Mouse (Mus musculus): ENCODE results near the gene Cdkn2aipnl.

Cdkn2aipnl gene

GRCm38 (mm10) chr11:51967443-51968401 lies at the start of gene Cdkn2aipnl:
Cdkn2aipnl (plus strand) TSS chr11:51967661.
- peak; percentile 96 for DNase-seq

GRCm38 (mm10) chr11:51917951-51918350 lies 49.5 kb upstream of the Cdkn2aipnl start:
- no peak for DNase-seq

- DNase-seq: no peak
Observed at GRCm38 (mm10) chr11:51918576-51918975, 48.9 kb upstream of the Cdkn2aipnl start.

- no peak for DNase-seq
Observed at GRCm38 (mm10) chr11:51921355-51922125, 45.9 kb upstream of the Cdkn2aipnl start.

GRCm38 (mm10) chr11:51922421-51922841 lies 45.0 kb upstream of the Cdkn2aipnl start:
- no peak for DNase-seq

- DNase-seq: no peak
Observed at GRCm38 (mm10) chr11:51925595-51925994, 41.9 kb upstream of the Cdkn2aipnl start.

GRCm38 (mm10) chr11:51926385-51926784 lies 41.1 kb upstream of the Cdkn2aipnl start:
- no peak for DNase-seq

GRCm38 (mm10) chr11:51927106-51927505 lies 40.4 kb upstream of the Cdkn2aipnl start:
- no peak for DNase-seq

GRCm38 (mm10) chr11:51931138-51931537 lies 36.3 kb upstream of the Cdkn2aipnl start:
- no peak for DNase-seq

GRCm38 (mm10) chr11:51931790-51932189 lies 35.7 kb upstream of the Cdkn2aipnl start:
- DNase-seq: no peak

GRCm38 (mm10) chr11:51934230-51934629 lies 33.2 kb upstream of the Cdkn2aipnl start:
- no peak for DNase-seq

GRCm38 (mm10) chr11:51935636-51936434 lies 31.6 kb upstream of the Cdkn2aipnl start:
- no peak for DNase-seq

GRCm38 (mm10) chr11:51937361-51937781 lies 30.1 kb upstream of the Cdkn2aipnl start:
- DNase-seq: no peak

- no peak for DNase-seq
Observed at GRCm38 (mm10) chr11:51938817-51939589, 28.5 kb upstream of the Cdkn2aipnl start.

- no peak for DNase-seq
Observed at GRCm38 (mm10) chr11:51939590-51939955, 27.9 kb upstream of the Cdkn2aipnl start.

GRCm38 (mm10) chr11:51940511-51940955 lies 26.9 kb upstream of the Cdkn2aipnl start:
- DNase-seq: no peak

- no peak for DNase-seq
Observed at GRCm38 (mm10) chr11:51942602-51943499, 24.6 kb upstream of the Cdkn2aipnl start.

GRCm38 (mm10) chr11:51943500-51943841 lies 24.0 kb upstream of the Cdkn2aipnl start:
- no peak for DNase-seq

- DNase-seq: no peak
Observed at GRCm38 (mm10) chr11:51944239-51944638, 23.2 kb upstream of the Cdkn2aipnl start.

- DNase-seq: no peak
Observed at GRCm38 (mm10) chr11:51945548-51945947, 21.9 kb upstream of the Cdkn2aipnl start.

GRCm38 (mm10) chr11:51946144-51946543 lies 21.3 kb upstream of the Cdkn2aipnl start:
- DNase-seq: no peak

Data from embryo, embryonic 11 days (tissue).